Mouse (Mus musculus) limb, embryonic 12.5 days (tissue): Measurements from ENCODE around the gene Rlbp1. TPM values are rescaled to one million over a fixed set of nuclear protein-coding genes. Genes with fewer than 3 reads are reported as not detected.
A peak's percentile ranks its signal among the peaks of the same experiment; 100 is the strongest.

Experiments
- ATAC-seq: fragments of 200-750 bp; cut with Nextera tagmentation; 2 replicates; pipeline ENCODE4 v1.8.0; 2017; ENCODE audit warnings: low read depth, moderate TSS enrichment; ENCODE audit not compliant: insufficient number of reproducible peaks, insufficient read depth, low FRiP score, low TSS enrichment
- H3K27ac ChIP-seq: fragments of 300-500 bp; sonication (generic); 2 replicates; pipeline ENCODE4 v1.5.1; 2016; ENCODE audit warnings: mild to moderate bottlenecking, moderate library complexity
- H3K27me3 ChIP-seq: fragments of 300-500 bp; sonication (generic); 2 replicates; pipeline ENCODE4 v1.6.1; 2016; ENCODE audit warnings: mild to moderate bottlenecking, moderate library complexity
- H3K36me3 ChIP-seq: fragments of 300-500 bp; sonication (generic); 2 replicates; pipeline ENCODE4 v1.6.1; 2016; ENCODE audit warnings: mild to moderate bottlenecking, moderate library complexity
- H3K4me1 ChIP-seq: fragments of 300-500 bp; sonication (generic); replicated peaks from 2 replicates; pipeline ENCODE4 v1.6.1; 2016
- H3K4me2 ChIP-seq: fragments of 300-500 bp; sonication (generic); 2 replicates; pipeline ENCODE4 v1.6.1; 2016; ENCODE audit warnings: mild to moderate bottlenecking, moderate library complexity
- H3K4me3 ChIP-seq: fragments of 300-500 bp; sonication (generic); replicated peaks from 2 replicates; pipeline ENCODE4 v1.5.1; 2016; ENCODE audit warnings: mild to moderate bottlenecking
- H3K9ac ChIP-seq: fragments of 300-500 bp; sonication (generic); replicated peaks from 2 replicates; pipeline ENCODE4 v1.6.1; 2016; ENCODE audit warnings: mild to moderate bottlenecking, moderate library complexity
- H3K9me3 ChIP-seq: fragments of 300-500 bp; sonication (generic); 2 replicates; pipeline ENCODE4 v1.6.1; 2016; ENCODE audit warnings: mild to moderate bottlenecking, moderate library complexity
- WGBS: fragments of 180-500 bp; shearing (Covaris S2); methylation state at CpG from one replicate; pipeline ENCODE4 v1.1.7; 2016; 5-methylcytosine and 5-hydroxymethylcytosine counted together
- polyA plus RNA-seq: library from polyadenylated mRNA; unstranded; fragments of >200 nt; fragmentation: Nextera tagmentation; extraction: Ambion mirVana; gene quantifications from 2 replicates; pipeline ENCODE4 v1.2.1, GENCODE M21; 2016

Rlbp1 gene
- polyA plus RNA-seq, 1 experiment from 2014 or later = 0.59 TPM

DNA sequence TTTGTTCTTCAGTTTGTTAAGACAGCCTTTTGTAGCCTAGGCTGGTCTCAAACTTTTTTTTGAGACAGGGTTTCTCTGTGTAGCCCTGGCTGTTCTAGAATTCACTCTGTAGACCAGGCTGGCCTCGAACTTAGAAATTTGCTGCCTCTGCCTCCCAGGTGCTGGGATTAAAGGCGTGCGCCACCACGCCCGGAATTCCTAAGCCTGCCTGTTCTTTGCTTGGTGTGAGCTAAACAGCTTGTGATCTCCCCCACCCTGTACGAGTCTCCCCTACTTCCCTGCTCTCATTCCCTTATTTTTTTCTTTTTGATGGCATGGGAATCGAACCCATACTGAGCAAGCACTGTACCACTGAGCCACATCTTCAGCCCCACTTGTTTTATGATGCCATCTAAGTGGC is 8.3 kb upstream of the Rlbp1 start:
- no peak overlapping the region for H3K9ac ChIP-seq
- no peak overlapping the region for H3K27ac ChIP-seq
- no peaks in the 10 kb centered on the region for H3K27me3 ChIP-seq
- WGBS = 81% methylated on average over 7 of the region's 7 CpGs
- H3K9me3 ChIP-seq = no peaks in the 10 kb centered on the region
- peaks cover 17% of the 10 kb centered on the region for H3K4me1 ChIP-seq
- no peak for ATAC-seq
- H3K4me3 ChIP-seq = no peak overlapping the region
- H3K36me3 ChIP-seq = no peaks in the 10 kb centered on the region; the same call in 1 of the 2 replicates
- no peak overlapping the region for H3K4me2 ChIP-seq

- Histone ChIP-seq H3K4me1 (peaks cover 17% of the 10 kb centered on the region), H3K27ac (no peak overlapping the region), H3K9ac (no peak overlapping the region), H3K4me3 (no peak overlapping the region), H3K4me2 (no peak overlapping the region), H3K9me3 (no peaks in the 10 kb centered on the region), H3K36me3 (no peaks in the 10 kb centered on the region; the same call in 1 of the 2 replicates), H3K27me3 (no peaks in the 10 kb centered on the region)
- no peak for ATAC-seq
- WGBS = 81% methylated on average over 7 of the region's 7 CpGs
These were observed 7.8 kb upstream of the Rlbp1 start for GRCm38 (mm10) chr7:79394666-79395065.

DNA sequence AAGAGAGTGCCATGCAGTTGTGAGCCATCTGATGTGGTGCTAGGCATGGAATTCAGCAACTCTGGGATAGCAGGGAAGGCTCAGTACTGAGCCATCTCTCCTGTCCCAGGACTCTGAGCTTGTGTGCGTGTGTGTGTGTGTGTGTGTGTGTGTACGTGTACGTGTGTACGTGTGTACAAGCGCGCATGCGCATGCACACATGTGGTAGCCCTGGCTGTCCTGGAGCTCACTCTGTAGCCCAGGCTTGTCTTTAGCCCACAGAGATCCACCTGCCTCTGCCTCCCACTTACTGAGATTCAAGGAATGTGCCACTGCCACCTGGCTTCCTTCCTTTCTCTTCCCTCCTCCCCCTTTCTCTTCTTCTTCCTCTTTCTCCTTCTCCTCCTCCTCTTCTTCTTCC is 7.1 kb upstream of the Rlbp1 start:
- Histone ChIP-seq H3K4me2 (no peak overlapping the region), H3K9ac (no peak overlapping the region), H3K4me3 (no peak overlapping the region), H3K4me1 (peaks cover 17% of the 10 kb centered on the region), H3K27me3 (no peaks in the 10 kb centered on the region), H3K36me3 (no peaks in the 10 kb centered on the region; the same call in 1 of the 2 replicates), H3K9me3 (no peaks in the 10 kb centered on the region), H3K27ac (no peak overlapping the region)
- WGBS = 95% methylated on average over 7 of the region's 7 CpGs
- ATAC-seq = no peak

GRCm38 (mm10) chr7:79392860-79393513 is 6.1 kb upstream of the Rlbp1 start:
- no peak overlapping the region for H3K9ac ChIP-seq
- ATAC-seq = peak; percentile 27; the same call in 1 of the 2 replicates

GRCm38 (mm10) chr7:79391883-79392649 is 5.2 kb upstream of the Rlbp1 start, which contains the start of gene Fanci:
TSS of gene Fanci (plus strand) at chr7:79391929.
- peak within 1 kb of the TSS; percentile 64 for H3K9ac ChIP-seq
- H3K9me3 ChIP-seq = no peaks in the 10 kb centered on the region
- peak within 1 kb of the TSS; percentile 61 for H3K4me3 ChIP-seq
- H3K4me1 ChIP-seq = peaks cover 21% of the 10 kb centered on the region
- no peaks in the 10 kb centered on the region for H3K27me3 ChIP-seq
- H3K4me2 ChIP-seq = peak within 1 kb of the TSS; percentile 87
- H3K36me3 ChIP-seq = no peaks in the 10 kb centered on the region; the same call in 1 of the 2 replicates
- ATAC-seq = peak; percentile 91
- WGBS = under 1% methylated on average over 43 of the region's 44 CpGs
- peak within 1 kb of the TSS; percentile 90 for H3K27ac ChIP-seq

More at GRCm38 (mm10) chr7:79392860-79393513, 6.1 kb upstream of the Rlbp1 start:
- WGBS = 61% methylated on average over 9 of the region's 9 CpGs
- Histone ChIP-seq H3K27ac (no peak overlapping the region), H3K36me3 (no peaks in the 10 kb centered on the region; the same call in 1 of the 2 replicates), H3K9me3 (no peaks in the 10 kb centered on the region), H3K4me2 (peak overlapping the region; percentile 87), H3K4me1 (peaks cover 24% of the 10 kb centered on the region), H3K27me3 (no peaks in the 10 kb centered on the region), H3K4me3 (peak overlapping the region; percentile 61)

- Histone ChIP-seq H3K27me3 (no peaks in the 10 kb centered on the region), H3K4me3 (peak overlapping the region; percentile 61), H3K9me3 (no peaks in the 10 kb centered on the region), H3K27ac (peak overlapping the region; percentile 90), H3K4me1 (peaks cover 21% of the 10 kb centered on the region), H3K9ac (peak overlapping the region; percentile 64), H3K36me3 (no peaks in the 10 kb centered on the region; the same call in 1 of the 2 replicates), H3K4me2 (peak overlapping the region; percentile 87)
- ATAC-seq = no peak
- WGBS = 2% methylated on average over 3 of the region's 3 CpGs
These were observed 4.6 kb upstream of the Rlbp1 start for GRCm38 (mm10) chr7:79391471-79391870.

DNA sequence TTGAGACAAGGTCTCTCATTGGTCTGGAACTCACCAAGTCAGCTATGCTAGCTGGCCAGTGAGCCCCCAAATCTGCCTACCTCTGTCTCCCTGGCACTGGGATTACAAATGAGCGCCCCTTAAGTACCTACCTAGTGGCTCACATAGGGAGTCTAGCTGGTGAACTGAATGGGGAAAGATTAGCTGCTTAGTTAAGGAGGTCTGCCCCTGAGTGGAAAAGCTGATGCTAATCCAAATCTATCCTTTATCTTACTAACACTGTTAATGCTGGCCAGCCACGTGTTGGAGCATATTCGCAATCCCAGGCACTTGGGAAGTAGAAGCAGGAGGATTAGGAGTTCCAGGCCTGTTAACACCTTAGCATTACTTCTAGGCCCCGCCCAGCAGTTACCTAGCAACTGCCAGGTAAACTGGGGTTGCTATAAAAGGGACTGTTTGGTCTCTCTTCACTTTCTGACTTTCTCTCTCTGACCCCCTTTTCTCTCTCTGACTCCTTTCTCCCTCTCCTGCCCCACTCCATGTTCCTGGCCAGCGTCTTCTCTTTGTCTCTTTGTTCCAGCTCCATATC is 3.4 kb upstream of the Rlbp1 start:
- no peak overlapping the region for H3K4me2 ChIP-seq
- H3K36me3 ChIP-seq = no peaks in the 10 kb centered on the region
- H3K27me3 ChIP-seq = no peaks in the 10 kb centered on the region
- no peak overlapping the region for H3K9ac ChIP-seq
- H3K4me1 ChIP-seq = peaks cover 21% of the 10 kb centered on the region
- H3K27ac ChIP-seq = no peak overlapping the region
- ATAC-seq = no peak
- no peak overlapping the region for H3K4me3 ChIP-seq
- WGBS = 63% methylated on average over 5 of the region's 5 CpGs
- H3K9me3 ChIP-seq = no peaks in the 10 kb centered on the region

DNA sequence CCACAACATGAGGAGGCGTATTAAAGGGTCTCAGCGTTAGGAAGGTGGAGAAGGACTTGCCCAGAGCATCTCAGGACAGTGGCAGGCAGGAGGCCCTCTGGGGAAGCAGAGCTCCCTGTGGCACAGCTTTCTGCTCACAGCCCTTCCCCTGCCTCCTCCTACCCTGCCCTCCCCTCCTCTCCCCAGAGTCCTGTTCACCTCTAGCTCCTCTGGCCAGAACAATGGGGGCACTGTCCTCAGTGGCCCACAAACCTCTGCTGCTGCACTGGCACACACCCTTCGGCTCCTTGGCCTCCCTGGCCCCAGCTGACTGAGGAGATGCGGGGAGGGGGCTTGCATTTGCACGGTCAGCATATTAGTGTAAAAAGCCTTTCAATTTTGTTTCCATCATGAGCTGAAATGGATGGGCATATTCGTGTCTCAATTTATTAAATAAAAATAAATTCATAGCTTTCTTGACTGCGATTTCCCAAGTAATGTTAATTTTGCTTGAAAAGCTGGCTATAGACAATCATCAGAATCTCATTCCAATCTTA is 1.9 kb upstream of the Rlbp1 start:
- H3K4me3 ChIP-seq = no peak overlapping the region
- 0 out of 2 replicates have a peak, but pooled peaks have one; percentile 18 for ATAC-seq
- H3K9me3 ChIP-seq = no peaks in the 10 kb centered on the region
- peak overlapping the region; percentile 59 for H3K27ac ChIP-seq
- H3K36me3 ChIP-seq = no peaks in the 10 kb centered on the region
- H3K4me1 ChIP-seq = peaks cover 21% of the 10 kb centered on the region
- H3K27me3 ChIP-seq = no peaks in the 10 kb centered on the region
- 67% methylated on average over 7 of the region's 7 CpGs for WGBS
- no peak overlapping the region for H3K4me2 ChIP-seq
- H3K9ac ChIP-seq = no peak overlapping the region

DNA sequence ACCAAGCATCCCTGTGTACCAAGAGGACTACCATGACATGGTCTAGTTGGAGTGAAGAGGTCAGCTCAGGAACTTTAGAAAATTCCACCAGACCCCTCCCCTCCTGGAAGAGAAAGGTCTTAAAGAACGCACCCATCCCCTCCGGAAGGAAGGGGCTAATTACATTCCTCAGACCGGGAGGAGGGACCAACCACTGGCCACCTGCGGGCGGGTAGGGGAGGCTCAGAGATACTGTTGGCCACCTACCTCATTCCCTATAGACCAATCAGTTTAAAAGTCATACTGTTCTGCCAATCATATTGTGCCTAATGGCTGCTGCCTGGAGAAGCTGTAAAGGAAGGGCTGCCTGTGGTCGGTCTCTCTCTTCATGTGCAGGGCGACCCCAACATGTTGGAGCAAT is 1.1 kb upstream of the Rlbp1 start:
- Histone ChIP-seq H3K9ac (no peak overlapping the region), H3K4me1 (peaks cover 18% of the 10 kb centered on the region), H3K36me3 (no peaks in the 10 kb centered on the region), H3K27ac (peak overlapping the region; percentile 59), H3K27me3 (no peaks in the 10 kb centered on the region), H3K9me3 (no peaks in the 10 kb centered on the region), H3K4me3 (no peak overlapping the region), H3K4me2 (no peak overlapping the region)
- WGBS = 38% methylated on average over 7 of the region's 7 CpGs
- ATAC-seq = no peak; the same call in 1 of the 2 replicates

DNA sequence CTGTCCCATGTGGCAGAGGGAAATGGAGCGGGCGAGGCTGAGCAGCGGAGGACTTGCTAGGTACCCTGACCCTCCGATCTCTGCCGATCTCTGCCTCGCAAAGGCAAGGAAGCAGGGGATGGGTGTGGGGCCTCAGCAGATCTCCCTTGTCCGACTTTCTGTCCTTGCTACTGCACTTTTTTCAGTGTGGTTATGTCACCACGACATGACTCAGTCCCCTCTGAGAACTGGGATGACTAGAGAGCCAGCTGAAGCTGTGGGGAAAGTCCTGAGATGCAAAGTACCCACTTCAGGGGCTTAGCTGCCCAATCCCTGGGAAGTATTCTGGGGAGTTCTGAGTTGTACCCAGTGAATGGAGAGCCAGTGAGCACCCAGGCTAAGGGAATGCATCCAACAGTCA is 292 bp upstream of the Rlbp1 start:
- peaks cover 15% of the 10 kb centered on the region for H3K4me1 ChIP-seq
- H3K4me3 ChIP-seq = no peak overlapping the region
- WGBS = 77% methylated on average over 8 of the region's 8 CpGs
- no peak overlapping the region for H3K9ac ChIP-seq
- peak overlapping the region; percentile 41; the same call in 1 of the 2 replicates for H3K27ac ChIP-seq
- no peaks in the 10 kb centered on the region for H3K27me3 ChIP-seq
- H3K9me3 ChIP-seq = no peaks in the 10 kb centered on the region
- ATAC-seq = no peak
- no peaks in the 10 kb centered on the region for H3K36me3 ChIP-seq
- no peak overlapping the region for H3K4me2 ChIP-seq
